Mouse (Mus musculus): ENCODE data around the gene BC029722. TPM values are rescaled to one million over a fixed set of nuclear protein-coding genes. Genes with fewer than 3 reads are reported as not detected.

BC029722 gene
- total and polyA plus RNA-seq, 2 experiments, result 5.5 to 23.7 TPM

GRCm38 (mm10) chr2:155809620-155810019 lies 9.6 kb downstream of the BC029722 start:
- DNase-seq (ENCODE audit: extremely low read depth, low read depth, low spot score), result peak; percentile 65
- Histone ChIP-seq H3K27ac (replicated peaks; ENCODE audit: insufficient read depth, low read depth, low read length) (no peak overlapping the region), H3K4me3 (ENCODE audit: insufficient read depth, low read depth, low read length) (no peak overlapping the region), H3K27me3 (ENCODE audit: control insufficient read depth, insufficient read depth, low read length) (no peaks in the 10 kb centered on the region), H3K4me1 (ENCODE audit: control insufficient read depth, insufficient read depth, low read length) (no peaks in the 10 kb centered on the region), H3K36me3 (ENCODE audit: control insufficient read depth, insufficient read depth, low read length) (no peaks in the 10 kb centered on the region), H3K9ac (ENCODE audit: low read depth, low read length) (no peak overlapping the region), H3K79me2 (ENCODE audit: control insufficient read depth, insufficient read depth, low read length) (no peaks in the 10 kb centered on the region)
- WGBS, result 29% methylated on average over 4 of the region's 4 CpGs
- no peak for TF ChIP-seq POLR2A (IDR thresholded peaks at IDR 0.05; ENCODE audit: extremely low read depth, insufficient read depth, low read length)
- TF ChIP-seq CTCF (IDR thresholded peaks at IDR 0.05; ENCODE audit: low read depth, low read length), result no peak

GRCm38 (mm10) chr2:155807408-155807807 lies 11.8 kb downstream of the BC029722 start:
- WGBS, result 87% methylated on average over 4 of the region's 4 CpGs
- TF ChIP-seq POLR2A (IDR thresholded peaks at IDR 0.05; ENCODE audit: extremely low read depth, insufficient read depth, low read length), result no peak
- no peak for TF ChIP-seq CTCF (IDR thresholded peaks at IDR 0.05; ENCODE audit: low read depth, low read length)
- Histone ChIP-seq H3K4me3 (ENCODE audit: insufficient read depth, low read depth, low read length) (no peak overlapping the region), H3K9ac (ENCODE audit: low read depth, low read length) (no peak overlapping the region), H3K27ac (replicated peaks; ENCODE audit: insufficient read depth, low read depth, low read length) (no peak overlapping the region), H3K4me1 (ENCODE audit: control insufficient read depth, insufficient read depth, low read length) (no peaks in the 10 kb centered on the region), H3K27me3 (ENCODE audit: control insufficient read depth, insufficient read depth, low read length) (no peaks in the 10 kb centered on the region), H3K79me2 (ENCODE audit: control insufficient read depth, insufficient read depth, low read length) (no peaks in the 10 kb centered on the region), H3K36me3 (ENCODE audit: control insufficient read depth, insufficient read depth, low read length) (no peaks in the 10 kb centered on the region)
- no peak for DNase-seq (ENCODE audit: extremely low read depth, low read depth, low spot score)

- no peak overlapping the region for H3K27ac ChIP-seq (replicated peaks; ENCODE audit: insufficient read depth, low read depth, low read length)
- no peak for TF ChIP-seq POLR2A (IDR thresholded peaks at IDR 0.05; ENCODE audit: extremely low read depth, insufficient read depth, low read length)
- TF ChIP-seq CTCF (IDR thresholded peaks at IDR 0.05; ENCODE audit: low read depth, low read length), result no peak
- 41% methylated on average over 5 of the region's 5 CpGs for WGBS
- H3K27me3 ChIP-seq (ENCODE audit: control insufficient read depth, insufficient read depth, low read length), result no peaks in the 10 kb centered on the region
- DNase-seq (ENCODE audit: extremely low read depth, low read depth, low spot score), result peak; percentile 72
- no peaks in the 10 kb centered on the region for H3K4me1 ChIP-seq (ENCODE audit: control insufficient read depth, insufficient read depth, low read length)
- H3K36me3 ChIP-seq (ENCODE audit: control insufficient read depth, insufficient read depth, low read length), result no peaks in the 10 kb centered on the region
- H3K9ac ChIP-seq (ENCODE audit: low read depth, low read length), result no peak overlapping the region
- no peaks in the 10 kb centered on the region for H3K79me2 ChIP-seq (ENCODE audit: control insufficient read depth, insufficient read depth, low read length)
- no peak overlapping the region for H3K4me3 ChIP-seq (ENCODE audit: insufficient read depth, low read depth, low read length)
These were observed 12.7 kb downstream of the BC029722 start for GRCm38 (mm10) chr2:155806548-155806947.

- TF ChIP-seq CTCF (IDR thresholded peaks at IDR 0.05; ENCODE audit: low read depth, low read length), result no peak
- no peak for TF ChIP-seq POLR2A (IDR thresholded peaks at IDR 0.05; ENCODE audit: extremely low read depth, insufficient read depth, low read length)
- 71% methylated on average over 6 of the region's 6 CpGs for WGBS
- H3K36me3 ChIP-seq (ENCODE audit: control insufficient read depth, insufficient read depth, low read length), result no peaks in the 10 kb centered on the region
- H3K79me2 ChIP-seq (ENCODE audit: control insufficient read depth, insufficient read depth, low read length), result no peaks in the 10 kb centered on the region
- no peak overlapping the region for H3K4me3 ChIP-seq (ENCODE audit: insufficient read depth, low read depth, low read length)
- no peak for DNase-seq (ENCODE audit: extremely low read depth, low read depth, low spot score)
- no peak overlapping the region for H3K9ac ChIP-seq (ENCODE audit: low read depth, low read length)
- H3K27ac ChIP-seq (replicated peaks; ENCODE audit: insufficient read depth, low read depth, low read length), result no peak overlapping the region
- H3K4me1 ChIP-seq (ENCODE audit: control insufficient read depth, insufficient read depth, low read length), result no peaks in the 10 kb centered on the region
- no peaks in the 10 kb centered on the region for H3K27me3 ChIP-seq (ENCODE audit: control insufficient read depth, insufficient read depth, low read length)
These were observed 13.3 kb downstream of the BC029722 start for GRCm38 (mm10) chr2:155805925-155806255.

DNA sequence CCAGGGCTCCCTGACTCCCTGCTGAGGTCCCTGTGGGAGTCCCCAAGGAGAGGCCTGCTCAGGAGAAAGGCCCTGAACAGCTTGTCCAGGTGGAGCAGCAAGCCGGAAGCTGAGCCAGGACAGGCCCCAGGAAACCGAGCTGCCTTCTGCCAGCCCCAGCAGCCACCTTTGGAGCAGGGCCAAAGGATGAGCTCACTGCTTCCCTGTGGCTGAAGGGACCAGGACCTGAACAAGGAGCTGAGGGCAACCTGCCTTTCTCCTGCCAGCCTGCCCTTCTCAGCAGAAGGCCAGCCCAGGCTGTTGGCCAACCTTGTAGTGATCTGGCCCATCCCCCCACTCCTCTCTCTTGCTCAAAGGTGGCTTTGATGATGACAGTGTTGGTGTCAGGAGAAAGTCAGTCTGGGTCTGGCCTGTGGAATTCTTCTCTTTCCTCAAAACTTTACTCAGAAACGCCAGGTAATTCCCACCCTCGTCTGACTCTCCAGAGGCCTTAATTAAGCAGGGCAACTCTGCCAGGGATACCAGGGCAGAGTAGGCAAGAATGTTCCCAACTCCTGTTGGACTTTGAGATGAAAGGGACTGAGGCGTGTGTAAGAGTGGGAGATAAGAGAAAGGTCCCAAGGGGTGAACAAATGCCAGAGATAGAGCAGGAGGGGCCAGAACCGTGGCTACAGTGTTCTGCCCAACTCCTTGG lies 13.8 kb downstream of the BC029722 start:
- WGBS, result 34% methylated on average over 6 of the region's 6 CpGs
- no peak overlapping the region for H3K27ac ChIP-seq (replicated peaks; ENCODE audit: insufficient read depth, low read depth, low read length)
- no peaks in the 10 kb centered on the region for H3K4me1 ChIP-seq (ENCODE audit: control insufficient read depth, insufficient read depth, low read length)
- no peaks in the 10 kb centered on the region for H3K27me3 ChIP-seq (ENCODE audit: control insufficient read depth, insufficient read depth, low read length)
- H3K4me3 ChIP-seq (ENCODE audit: insufficient read depth, low read depth, low read length), result no peak overlapping the region
- H3K79me2 ChIP-seq (ENCODE audit: control insufficient read depth, insufficient read depth, low read length), result no peaks in the 10 kb centered on the region
- H3K9ac ChIP-seq (ENCODE audit: low read depth, low read length), result no peak overlapping the region
- no peaks in the 10 kb centered on the region for H3K36me3 ChIP-seq (ENCODE audit: control insufficient read depth, insufficient read depth, low read length)
- DNase-seq (ENCODE audit: extremely low read depth, low read depth, low spot score), result peak; percentile 55
- TF ChIP-seq POLR2A (IDR thresholded peaks at IDR 0.05; ENCODE audit: extremely low read depth, insufficient read depth, low read length) (no peak), CTCF (IDR thresholded peaks at IDR 0.05; ENCODE audit: low read depth, low read length) (no peak)

GRCm38 (mm10) chr2:155804053-155804452 lies 15.2 kb downstream of the BC029722 start:
- Histone ChIP-seq H3K4me3 (ENCODE audit: insufficient read depth, low read depth, low read length) (no peak overlapping the region), H3K9ac (ENCODE audit: low read depth, low read length) (no peak overlapping the region), H3K4me1 (ENCODE audit: control insufficient read depth, insufficient read depth, low read length) (no peaks in the 10 kb centered on the region), H3K27me3 (ENCODE audit: control insufficient read depth, insufficient read depth, low read length) (no peaks in the 10 kb centered on the region), H3K79me2 (ENCODE audit: control insufficient read depth, insufficient read depth, low read length) (no peaks in the 10 kb centered on the region), H3K36me3 (ENCODE audit: control insufficient read depth, insufficient read depth, low read length) (no peaks in the 10 kb centered on the region), H3K27ac (replicated peaks; ENCODE audit: insufficient read depth, low read depth, low read length) (no peak overlapping the region)
- WGBS, result 79% methylated on average over 5 of the region's 5 CpGs
- TF ChIP-seq CTCF (IDR thresholded peaks at IDR 0.05; ENCODE audit: low read depth, low read length), result no peak
- TF ChIP-seq POLR2A (IDR thresholded peaks at IDR 0.05; ENCODE audit: extremely low read depth, insufficient read depth, low read length), result no peak
- no peak for DNase-seq (ENCODE audit: extremely low read depth, low read depth, low spot score)

Data from liver, adult 2 months (tissue).